Mouse (Mus musculus) neutrophil, adult 83 days (primary cell): ENCODE measurements around the gene Tmem121. TPM values are rescaled to one million over a fixed set of nuclear protein-coding genes. Genes with fewer than 3 reads are reported as not detected.

Experiments used
- total RNA-seq, 2 experiments: library from RNA; stranded (reverse); gene quantifications; one replicate each; pipeline ENCODE4 v1.2.4; 2023

The Tmem121 gene
- total RNA-seq = not detected

GRCm38 (mm10) chr12:113185442-113186291 is at the start of gene Tmem121:
Gene Tmem121, plus strand, starts transcription at chr12:113185930.

GRCm38 (mm10) chr12:113139908-113140615 is 45.7 kb upstream of the Tmem121 start, which contains the start of gene Crip2:
Gene Crip2, plus strand, starts transcription at chr12:113140236.

GRCm38 (mm10) chr12:113146112-113147057 is 39.3 kb upstream of the Tmem121 start, which contains the start of gene Crip1:
Gene Crip1, plus strand, starts transcription at chr12:113146316.

GRCm38 (mm10) chr12:113155887-113156539 is 29.7 kb upstream of the Tmem121 start, which contains the start of gene Tedc1:
Gene Tedc1, plus strand, starts transcription at chr12:113156421.

Other genes with a start within 250 kb of the Tmem121 start
- 1 to 10 TPM; 6.9 to 8.8 TPM for gene Nudt14, start 243.8 kb upstream of the Tmem121 start, total RNA-seq
- 1 to 10 TPM; 3.4 to 5.5 TPM for gene Btbd6, start 209.4 kb upstream of the Tmem121 start, total RNA-seq
- gene Brf1, start 185.2 kb upstream of the Tmem121 start, total RNA-seq = 10 to 100 TPM; 62.7 to 67.4 TPM
- gene Pacs2, start 171.4 kb upstream of the Tmem121 start, total RNA-seq = 10 to 100 TPM; 60.4 to 61.1 TPM
- gene Tex22, start 111.4 kb upstream of the Tmem121 start, total RNA-seq = under 1 TPM; 0.37 to 0.49 TPM
- 10 to 100 TPM; 27.7 to 27.9 TPM for gene Mta1, start 87.7 kb upstream of the Tmem121 start, total RNA-seq
- gene Crip2, start 45.7 kb upstream of the Tmem121 start, total RNA-seq = 1 to 10 TPM; 4.0 to 6.7 TPM
- 100 to 1,000 TPM; 588 to 649 TPM for gene Crip1, start 39.6 kb upstream of the Tmem121 start, total RNA-seq
- gene Tedc1, start 29.5 kb upstream of the Tmem121 start, total RNA-seq = 10 to 100 TPM; 11.5 to 15.8 TPM